Mouse (Mus musculus): Measurements from ENCODE around the gene Pigu. TPM values are rescaled to one million over a fixed set of nuclear protein-coding genes. Genes with fewer than 3 reads are reported as not detected.

Pigu gene
- polyA plus RNA-seq, 1 experiment: 43.4 TPM

GRCm38 (mm10) chr2:155287456-155288250, 69.6 kb downstream of the Pigu start:
- DNase-seq (ENCODE audit: low read depth): no peak

GRCm38 (mm10) chr2:155285744-155286143, 71.5 kb downstream of the Pigu start:
- no peak for DNase-seq (ENCODE audit: low read depth)

GRCm38 (mm10) chr2:155284647-155285046, 72.6 kb downstream of the Pigu start:
- no peak for DNase-seq (ENCODE audit: low read depth)

- DNase-seq (ENCODE audit: low read depth): no peak
These were observed 73.4 kb downstream of the Pigu start for GRCm38 (mm10) chr2:155283793-155284192.

GRCm38 (mm10) chr2:155280116-155280515, 77.1 kb downstream of the Pigu start:
- no peak for DNase-seq (ENCODE audit: low read depth)

GRCm38 (mm10) chr2:155279163-155279562, 78.1 kb downstream of the Pigu start:
- DNase-seq (ENCODE audit: low read depth): no peak

- DNase-seq (ENCODE audit: low read depth): peak; percentile 84
These were observed 78.9 kb downstream of the Pigu start for GRCm38 (mm10) chr2:155278361-155278760.

- no peak for DNase-seq (ENCODE audit: low read depth)
These were observed 79.5 kb downstream of the Pigu start for GRCm38 (mm10) chr2:155277721-155278120.

- DNase-seq (ENCODE audit: low read depth): no peak
These were observed 80.5 kb downstream of the Pigu start for GRCm38 (mm10) chr2:155276621-155277175.

GRCm38 (mm10) chr2:155276195-155276594, 81.0 kb downstream of the Pigu start, which contains the start of gene Map1lc3a:
Gene Map1lc3a, plus strand, starts transcription at chr2:155276297.
- DNase-seq (ENCODE audit: low read depth): no peak

GRCm38 (mm10) chr2:155273603-155274002, 83.6 kb downstream of the Pigu start:
- DNase-seq (ENCODE audit: low read depth): no peak

GRCm38 (mm10) chr2:155272396-155273170, 84.6 kb downstream of the Pigu start:
- no peak for DNase-seq (ENCODE audit: low read depth)

- no peak for DNase-seq (ENCODE audit: low read depth)
These were observed 85.3 kb downstream of the Pigu start for GRCm38 (mm10) chr2:155271957-155272356.

- no peak for DNase-seq (ENCODE audit: low read depth)
These were observed 90.3 kb downstream of the Pigu start for GRCm38 (mm10) chr2:155266896-155267295.

GRCm38 (mm10) chr2:155265526-155265925, 91.7 kb downstream of the Pigu start:
- DNase-seq (ENCODE audit: low read depth): no peak

- DNase-seq (ENCODE audit: low read depth): no peak
These were observed 107.6 kb downstream of the Pigu start for GRCm38 (mm10) chr2:155249588-155249987.

GRCm38 (mm10) chr2:155248718-155249117, 108.5 kb downstream of the Pigu start:
- DNase-seq (ENCODE audit: low read depth): no peak

- no peak for DNase-seq (ENCODE audit: low read depth)
These were observed 109.0 kb downstream of the Pigu start for GRCm38 (mm10) chr2:155248206-155248605.

GRCm38 (mm10) chr2:155246231-155246630, 111.0 kb downstream of the Pigu start:
- DNase-seq (ENCODE audit: low read depth): no peak

GRCm38 (mm10) chr2:155242296-155242855, 114.9 kb downstream of the Pigu start:
- no peak for DNase-seq (ENCODE audit: low read depth)

GRCm38 (mm10) chr2:155240915-155241314, 116.3 kb downstream of the Pigu start:
- no peak for DNase-seq (ENCODE audit: low read depth)

- no peak for DNase-seq (ENCODE audit: low read depth)
These were observed 120.0 kb downstream of the Pigu start for GRCm38 (mm10) chr2:155237276-155237675.

Measured in gonadal fat pad, adult 2 months (tissue).